9 mouse cellular contexts compared by ENCODE assay signal in the genomic region with DNA sequence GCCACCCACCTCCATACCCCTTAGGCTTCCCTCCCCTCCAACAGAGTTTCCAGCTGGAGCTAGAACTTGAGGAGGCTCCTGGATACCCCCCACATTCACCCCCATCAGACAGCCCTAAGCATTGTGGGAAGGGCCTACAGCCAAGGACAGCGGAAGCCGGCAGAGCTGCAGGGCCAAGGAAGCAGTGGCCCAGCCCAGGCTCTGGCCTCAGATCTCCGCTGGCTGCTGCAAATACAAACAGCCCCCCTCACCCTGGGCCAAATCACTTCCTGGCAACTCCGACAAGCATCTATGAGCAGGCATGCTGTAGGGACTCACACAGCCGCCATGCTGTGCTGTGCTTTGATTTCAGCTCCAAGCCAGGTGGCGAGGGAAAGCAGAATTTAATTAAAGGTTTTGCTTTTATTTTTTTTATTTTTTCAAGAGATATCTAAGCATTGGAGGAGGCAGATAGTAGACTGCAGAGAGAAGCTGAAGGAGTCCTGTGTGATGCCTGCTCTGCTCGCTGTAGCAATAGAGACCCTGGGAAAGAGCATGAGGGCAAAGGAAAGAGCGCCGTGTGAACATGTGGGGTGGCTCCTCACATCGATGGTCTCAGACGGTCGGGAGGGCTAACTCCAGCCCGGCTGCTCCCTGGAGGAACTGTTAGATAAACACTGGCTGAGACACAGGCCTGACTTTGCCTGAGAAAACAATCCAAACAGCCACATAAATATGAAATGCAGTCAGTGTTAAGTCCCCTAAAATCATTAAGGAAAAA.
DNase-seq lines count a peak whose midpoint lies in the region; ATAC-seq and TF ChIP-seq lines count a peak whose summit lies in the region.
"Had no signal": no experiment of that assay in that cellular context is flagged by ENCODE, and none has a peak within 500 bp of the region (broad histone marks: within the 10 kb centered on the region; RNA-seq: fewer than 3 reads in every experiment).

No protein-coding gene starts in this region.

- peaks cover 30% of the 10 kb centered on the region for H3K4me1 ChIP-seq in embryonic facial prominence, embryonic 10.5 days
- H3K4me1 ChIP-seq in kidney, embryonic 14.5 days (ENCODE audit: control insufficient read depth, insufficient read depth, low read length): peaks cover 7% of the 10 kb centered on the region; the same call in 1 of the 2 replicates
- peaks cover 3% of the 10 kb centered on the region; the same call in 1 of the 2 replicates for H3K4me1 ChIP-seq in liver, postnatal 0 days (ENCODE audit: insufficient read depth)

- H3K9ac ChIP-seq in kidney, embryonic 14.5 days (ENCODE audit: low read depth, low read length): no peak overlapping the region
- no peak overlapping the region for H3K9ac ChIP-seq in liver, postnatal 0 days (replicated peaks)

- peak overlapping the region; percentile 70 for H3K27ac ChIP-seq in embryonic facial prominence, embryonic 10.5 days (replicated peaks)
- H3K27ac ChIP-seq in kidney, embryonic 14.5 days (ENCODE audit: low read depth, low read length): peak overlapping the region; percentile 33; the same call in 1 of the 2 replicates
- peak overlapping the region; percentile 39; the same call in 1 of the 2 replicates for H3K27ac ChIP-seq in liver, postnatal 0 days (ENCODE audit: low read depth)

- H3K9me3 ChIP-seq in embryonic facial prominence, embryonic 10.5 days: no peaks in the 10 kb centered on the region
- no peaks in the 10 kb centered on the region for H3K9me3 ChIP-seq in kidney, embryonic 14.5 days (ENCODE audit: control insufficient read depth, low read length)
- H3K9me3 ChIP-seq in liver, postnatal 0 days (ENCODE audit: low read length): no peaks in the 10 kb centered on the region

- H3K36me3 ChIP-seq in embryonic facial prominence, embryonic 10.5 days (replicated peaks): peaks cover 87% of the 10 kb centered on the region
- peaks cover 69% of the 10 kb centered on the region for H3K36me3 ChIP-seq in kidney, embryonic 14.5 days (ENCODE audit: control insufficient read depth, insufficient read depth, low read length)
- no peaks in the 10 kb centered on the region for H3K36me3 ChIP-seq in liver, postnatal 0 days (replicated peaks; ENCODE audit: insufficient read depth, low read length)

- DNase-seq in layer of hippocampus, adult 11-12 months (ENCODE audit: low spot score): peak; percentile 53
- no peak for DNase-seq in layer of hippocampus, adult 9-10 months (ENCODE audit: low spot score)
- DNase-seq in embryonic facial prominence, embryonic 10.5 days (ENCODE audit: low spot score): peak; percentile 54
- peak; percentile 85 for DNase-seq in heart, adult 8-10 months (ENCODE audit: low spot score)
- peak; percentile 29 for DNase-seq in liver, postnatal 0 days
- peak; percentile 79 to 87 for DNase-seq in right cerebral cortex, postnatal 10 days (ENCODE audit: low spot score in 2 of 2)

- H3K27me3 ChIP-seq in embryonic facial prominence, embryonic 10.5 days (replicated peaks; ENCODE audit: low read depth, poor library complexity, severe bottlenecking): no peaks in the 10 kb centered on the region
- H3K27me3 ChIP-seq in kidney, embryonic 14.5 days (ENCODE audit: control insufficient read depth, insufficient read depth, low read length): no peaks in the 10 kb centered on the region
- no peaks in the 10 kb centered on the region for H3K27me3 ChIP-seq in liver, postnatal 0 days (ENCODE audit: insufficient read depth, low read length)

- TF ChIP-seq CTCF in liver, postnatal 0 days (IDR thresholded peaks at IDR 0.05; ENCODE audit: low read depth): no peak

- ATAC-seq in kidney, embryonic 14.5 days (ENCODE audit: low FRiP score, low TSS enrichment): peak; percentile 88
- ATAC-seq in liver, postnatal 0 days: peak; percentile 56
- no peak for ATAC-seq in erythroblast, adult 5-6 weeks (replicated peaks; ENCODE audit: low FRiP score, poor library complexity, severe bottlenecking)

- H3K4me3 ChIP-seq in embryonic facial prominence, embryonic 10.5 days: no peak overlapping the region
- H3K4me3 ChIP-seq in kidney, embryonic 14.5 days (ENCODE audit: low read length): no peak overlapping the region
- no peak overlapping the region for H3K4me3 ChIP-seq in liver, postnatal 0 days (ENCODE audit: low read depth, low read length)
- H3K4me3 ChIP-seq: myocyte had no signal

- TF ChIP-seq EP300 in liver, postnatal 0 days (IDR thresholded peaks at IDR 0.05; ENCODE audit: low read depth): peak; percentile 13; the same call in 1 of the 2 replicates

- no peak overlapping the region for H3K4me2 ChIP-seq in kidney, embryonic 14.5 days (replicated peaks; ENCODE audit: low read depth, low read length)
- no peak overlapping the region for H3K4me2 ChIP-seq in liver, postnatal 0 days (ENCODE audit: low read depth, low read length)

- 41% methylated on average over 13 of the region's 13 CpGs for WGBS in embryonic facial prominence, embryonic 10.5 days
- 19% methylated on average over 13 of the region's 13 CpGs for WGBS in kidney, embryonic 14.5 days
- 65% methylated on average over 13 of the region's 13 CpGs for WGBS in liver, postnatal 0 days (ENCODE audit: insufficient replicate concordance)
